Mouse (Mus musculus) heart, postnatal 0 days (tissue): ENCODE measurements around the gene Smyd3.

Experiments
- CTCF ChIP-seq: IDR thresholded peaks from 2 replicates; pipeline ENCODE4 v1.5.1; 2016; ENCODE audit warnings: antibody characterized with exemption, control low read depth, low read depth
- EP300 ChIP-seq: IDR thresholded peaks from 2 replicates; pipeline ENCODE4 v1.6.1; 2016; ENCODE audit warnings: antibody characterized with exemption, low read depth

- no peak for TF ChIP-seq CTCF
- TF ChIP-seq EP300: no peak
Observed at GRCm38 (mm10) chr1:178915056-178915455, 602.8 kb downstream of the Smyd3 start.
